Mouse (Mus musculus): ENCODE results near the gene Pspn.

Pspn gene

GRCm38 (mm10) chr17:56999968-57000609 lies at the start of gene Pspn:
TSS of gene Pspn (minus strand) at chr17:57000018.
- DNase-seq (ENCODE audit: low spot score) = no peak

- DNase-seq (ENCODE audit: low spot score) = no peak
Measured at GRCm38 (mm10) chr17:57048816-57049215, 49.0 kb upstream of the Pspn start.

- no peak for DNase-seq (ENCODE audit: low spot score)
Measured at GRCm38 (mm10) chr17:57047406-57047805, 47.6 kb upstream of the Pspn start.

GRCm38 (mm10) chr17:57041554-57041953 lies 41.7 kb upstream of the Pspn start, which contains the start of gene Slc25a41:
TSS of gene Slc25a41 (minus strand) at chr17:57041654.
- no peak for DNase-seq (ENCODE audit: low spot score)

- no peak for DNase-seq (ENCODE audit: low spot score)
Measured at GRCm38 (mm10) chr17:57038978-57039377, 39.2 kb upstream of the Pspn start.

GRCm38 (mm10) chr17:57032854-57033253 lies 33.0 kb upstream of the Pspn start:
- DNase-seq (ENCODE audit: low spot score) = no peak

- DNase-seq (ENCODE audit: low spot score) = peak; percentile 100
Measured at GRCm38 (mm10) chr17:57031661-57032420, 32.0 kb upstream of the Pspn start.

GRCm38 (mm10) chr17:57030931-57031660 lies 31.3 kb upstream of the Pspn start, which contains the start of gene Khsrp:
TSS of gene Khsrp (minus strand) at chr17:57031522.
- DNase-seq (ENCODE audit: low spot score) = no peak

GRCm38 (mm10) chr17:57029691-57030090 lies 29.9 kb upstream of the Pspn start:
- DNase-seq (ENCODE audit: low spot score) = no peak

GRCm38 (mm10) chr17:57027471-57027870 lies 27.7 kb upstream of the Pspn start:
- no peak for DNase-seq (ENCODE audit: low spot score)

- no peak for DNase-seq (ENCODE audit: low spot score)
Measured at GRCm38 (mm10) chr17:57020960-57021359, 21.1 kb upstream of the Pspn start.

GRCm38 (mm10) chr17:57019693-57020092 lies 19.9 kb upstream of the Pspn start:
- no peak for DNase-seq (ENCODE audit: low spot score)

GRCm38 (mm10) chr17:57012245-57012795 lies 12.5 kb upstream of the Pspn start:
- DNase-seq (ENCODE audit: low spot score) = no peak

GRCm38 (mm10) chr17:57011236-57012141 lies 11.7 kb upstream of the Pspn start, which contains the start of the genes Gtf2f1 and Gm17949:
TSS of gene Gtf2f1 (minus strand) at chr17:57011288.
TSS of gene Gm17949 (plus strand) at chr17:57011469.
- DNase-seq (ENCODE audit: low spot score) = peak; percentile 96

- DNase-seq (ENCODE audit: low spot score) = no peak
Measured at GRCm38 (mm10) chr17:57010911-57011235, 11.1 kb upstream of the Pspn start.

- no peak for DNase-seq (ENCODE audit: low spot score)
Measured at GRCm38 (mm10) chr17:57007137-57007905, 7.5 kb upstream of the Pspn start.

- DNase-seq (ENCODE audit: low spot score) = no peak
Measured at GRCm38 (mm10) chr17:57003994-57004393, 4.2 kb upstream of the Pspn start.

GRCm38 (mm10) chr17:57001228-57001627 lies 1.4 kb upstream of the Pspn start:
- DNase-seq (ENCODE audit: low spot score) = no peak

- DNase-seq (ENCODE audit: low spot score) = peak; percentile 5
Measured at GRCm38 (mm10) chr17:56999414-56999813, 404 bp downstream of the Pspn start.

GRCm38 (mm10) chr17:56997029-56997667 lies 2.7 kb downstream of the Pspn start, which contains the start of gene Alkbh7:
TSS of gene Alkbh7 (plus strand) at chr17:56997339.
- DNase-seq (ENCODE audit: low spot score) = peak; percentile 96

Data from layer of hippocampus, adult 11-12 months (tissue).